Mouse (Mus musculus) macrophage (primary cell): Measurements from ENCODE around the gene Zbbx. TPM values are rescaled to one million over a fixed set of nuclear protein-coding genes. Genes with fewer than 3 reads are reported as not detected.

Experiments used
- H3K27ac ChIP-seq: fragments of 350-480 bp; formaldehyde crosslinking; 2 replicates; pipeline ENCODE4 v1.9.0; 2021
- H3K36me3 ChIP-seq: fragments of 350-480 bp; formaldehyde crosslinking; 2 replicates; pipeline ENCODE4 v1.9.0; 2021; ENCODE audit errors: inconsistent target
- H3K4me3 ChIP-seq: fragments of 350-480 bp; formaldehyde crosslinking; 2 replicates; pipeline ENCODE4 v1.9.0; 2021; ENCODE audit errors: inconsistent target
- H3K79me2 ChIP-seq: fragments of 350-480 bp; formaldehyde crosslinking; 2 replicates; pipeline ENCODE4 v1.9.0; 2021; ENCODE audit errors: inconsistent target
- WGBS: methylation state at CpG from one replicate; pipeline ENCODE4 v1.1.7; 2026; ENCODE audit warnings: inconsistent platforms; ENCODE audit not compliant: missing documents; 5-methylcytosine and 5-hydroxymethylcytosine counted together
- polyA plus RNA-seq: library from polyadenylated mRNA; stranded (reverse); fragments of 250-400 nt; gene quantifications from 3 replicates; pipeline ENCODE4 v1.2.4, GENCODE M21; 2018; ENCODE audit warnings: inconsistent platforms
- total RNA-seq, 78 experiments: library from RNA; depleted of rRNA; stranded (reverse); fragments of 250-400 nt; gene quantifications; 1 replicate in 9 of 78; 2 replicates in 24 of 78; 3 replicates in 43 of 78; 4 replicates in 2 of 78; pipeline ENCODE4 v1.2.4; 2018; ENCODE audit warnings: inconsistent platforms in 56 of 78

Gene Zbbx
- not detected for total RNA-seq (2018; cell fraction: chromatin; rRNA removed)
- total RNA-seq (2018; cell fraction: cytosol; rRNA removed), result not detected
- total RNA-seq (2018; cell fraction: nucleus; rRNA removed), result not detected
- not detected in 3 replicates for polyA plus RNA-seq

DNA sequence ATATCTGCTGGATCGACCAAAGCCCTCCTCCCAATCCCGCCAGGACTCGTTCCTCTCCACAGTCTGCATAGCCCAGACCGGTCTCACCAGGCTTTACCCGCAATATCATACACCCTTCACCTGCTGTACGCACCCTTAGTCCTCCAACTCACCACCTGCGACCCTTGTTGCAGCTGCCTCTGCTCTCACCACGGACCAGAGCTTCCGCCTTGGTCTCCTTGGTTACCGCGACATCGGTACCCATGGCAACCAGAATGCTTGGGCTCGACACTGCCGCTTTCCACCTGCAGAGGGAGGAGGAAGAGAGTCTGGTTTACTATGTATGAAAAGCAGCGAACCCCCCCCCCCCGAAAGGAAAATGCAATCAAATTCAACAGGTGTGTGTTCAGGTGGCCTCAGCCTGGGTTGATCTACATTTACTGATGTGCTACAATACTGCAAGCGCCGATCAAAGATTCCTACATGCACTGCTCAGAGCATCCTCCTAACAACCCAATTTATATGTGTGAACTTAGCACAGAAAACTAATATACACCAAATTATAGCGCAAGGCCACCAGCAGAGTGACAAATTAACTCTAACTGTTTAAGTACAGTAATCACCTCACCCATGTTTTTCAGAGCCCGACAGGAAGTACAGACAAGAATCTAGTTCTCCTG lies at the start of gene Zbbx:
Gene Zbbx, minus strand, starts transcription at position 197 of the 659 bp plus-strand sequence.
- 19% methylated on average over 20 of the region's 20 CpGs for WGBS
- no peaks in the 10 kb centered on the region for H3K36me3 ChIP-seq
- no peaks in the 10 kb centered on the region for H3K79me2 ChIP-seq
- no peak within 1 kb of the TSS for H3K4me3 ChIP-seq
- H3K27ac ChIP-seq, result no peak within 1 kb of the TSS

DNA sequence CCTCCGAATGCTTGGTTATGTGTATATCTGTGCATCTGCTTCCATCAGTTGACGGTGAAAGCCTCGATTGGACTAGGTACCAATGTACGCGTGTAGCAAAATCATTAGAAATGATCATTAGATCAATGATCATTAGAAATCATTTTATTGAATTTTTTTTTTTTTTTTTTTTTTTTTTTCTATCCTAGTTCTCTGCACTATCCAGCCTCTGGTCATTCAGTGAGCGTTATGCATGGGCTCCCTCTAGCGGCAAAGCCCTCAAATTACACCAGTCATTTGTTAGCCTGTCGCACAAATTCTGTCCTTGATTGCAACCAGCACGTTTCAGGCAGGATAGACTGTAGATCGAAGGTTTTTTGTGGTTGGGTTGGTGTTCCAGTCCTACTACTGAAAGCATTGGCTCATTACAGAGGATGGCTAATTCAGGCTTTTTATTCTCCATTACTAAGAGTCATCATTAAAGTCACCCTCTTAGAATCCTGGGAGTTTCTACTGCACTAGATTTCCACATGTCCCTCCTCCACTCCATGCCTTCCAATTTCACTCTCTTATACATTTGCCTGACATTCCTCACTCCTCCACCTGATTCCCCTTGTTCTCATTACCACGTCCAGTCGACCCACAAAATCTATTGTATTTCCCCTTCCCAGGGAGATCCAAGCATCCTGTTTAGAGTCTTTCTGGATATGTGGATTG lies 38.1 kb upstream of the Zbbx start:
- Histone ChIP-seq H3K79me2 (no peaks in the 10 kb centered on the region), H3K4me3 (no peak overlapping the region), H3K36me3 (no peaks in the 10 kb centered on the region), H3K27ac (no peak overlapping the region)
- 38% methylated on average over 11 of the region's 12 CpGs for WGBS

DNA sequence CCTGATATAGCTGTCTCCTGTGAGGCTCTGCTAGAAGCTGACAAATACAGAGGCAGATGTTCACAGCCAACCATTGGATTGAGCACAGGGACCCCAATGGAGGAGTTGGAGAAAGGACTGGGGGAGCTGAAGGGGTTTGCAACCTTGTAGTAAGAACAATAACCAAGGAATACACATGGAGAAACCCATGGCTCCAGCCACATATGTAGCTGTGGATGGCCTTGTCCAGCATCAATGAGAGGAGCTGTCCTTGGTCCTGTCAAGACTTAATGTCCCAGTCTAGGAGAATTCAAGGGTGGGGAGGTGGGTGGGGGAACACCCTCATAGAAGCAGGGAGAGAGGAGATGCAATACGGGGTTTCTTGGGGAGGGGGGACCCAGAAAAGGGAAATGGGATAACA lies 17.8 kb upstream of the Zbbx start:
- Histone ChIP-seq H3K79me2 (no peaks in the 10 kb centered on the region), H3K27ac (no peak overlapping the region), H3K36me3 (no peaks in the 10 kb centered on the region), H3K4me3 (no peak overlapping the region)
- WGBS, result 60% methylated on average over 1 of the region's 1 CpGs

DNA sequence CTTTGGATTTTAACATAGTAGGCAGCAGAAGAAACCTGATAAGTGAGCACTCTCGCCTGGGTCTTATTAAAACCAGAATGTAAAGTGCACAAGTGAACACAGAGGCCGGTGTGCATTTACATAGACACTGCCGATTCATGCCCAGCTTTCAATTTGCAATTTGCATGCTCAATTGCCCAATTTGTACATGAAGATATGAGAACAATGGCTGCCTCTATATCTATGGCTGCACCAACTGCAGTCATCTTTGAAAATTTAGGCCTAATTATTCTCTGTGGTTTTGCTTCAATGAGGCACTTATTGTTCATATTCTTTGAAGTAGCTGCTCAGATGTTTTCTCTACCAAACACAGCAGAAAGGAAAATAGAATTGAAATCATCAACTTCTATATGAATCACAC lies 23.0 kb downstream of the Zbbx start:
- 93% methylated on average over 3 of the region's 3 CpGs for WGBS
- no peaks in the 10 kb centered on the region for H3K79me2 ChIP-seq
- H3K36me3 ChIP-seq, result no peaks in the 10 kb centered on the region
- H3K4me3 ChIP-seq, result no peak overlapping the region
- no peak overlapping the region for H3K27ac ChIP-seq

DNA sequence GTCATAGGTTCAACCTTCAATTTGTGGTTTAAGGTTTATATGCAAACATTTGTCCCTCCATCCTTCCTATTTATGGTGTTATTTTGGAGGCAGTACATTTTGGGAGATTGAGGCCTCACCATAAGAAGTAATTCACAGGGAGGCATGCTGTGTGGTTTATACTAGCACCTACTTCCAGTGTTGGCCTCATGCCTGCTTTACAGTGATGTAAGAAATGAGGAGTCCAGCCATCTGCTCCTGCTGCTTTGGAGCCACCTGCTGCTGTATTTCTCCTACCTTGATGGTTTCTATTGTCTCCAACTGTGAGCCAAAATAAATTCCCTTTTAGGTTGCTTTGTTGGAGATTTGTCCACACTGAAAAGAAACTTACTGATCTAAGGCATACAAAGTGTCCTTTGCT lies 60.0 kb downstream of the Zbbx start:
- no peaks in the 10 kb centered on the region for H3K79me2 ChIP-seq
- no peaks in the 10 kb centered on the region for H3K36me3 ChIP-seq
- no peak overlapping the region for H3K4me3 ChIP-seq
- H3K27ac ChIP-seq, result no peak overlapping the region

DNA sequence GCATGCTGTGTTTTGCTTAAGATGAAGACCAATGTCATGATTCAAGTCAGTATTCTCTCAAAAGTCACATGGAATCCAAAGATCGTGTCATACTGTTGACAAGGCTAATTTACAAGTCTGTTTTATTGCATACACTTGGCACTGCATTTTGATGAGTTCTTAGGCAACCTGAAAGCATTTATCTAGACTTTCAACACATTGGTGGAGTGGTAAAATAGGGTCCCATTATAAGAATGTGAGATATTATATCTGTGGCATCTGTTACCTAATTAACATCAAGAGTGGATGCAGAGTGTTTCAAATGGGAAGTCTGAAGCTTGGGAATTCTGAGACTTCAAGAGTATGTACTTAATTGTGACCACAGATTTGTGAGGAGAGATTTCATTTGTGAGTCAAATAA lies 79.1 kb downstream of the Zbbx start:
- Histone ChIP-seq H3K4me3 (no peak overlapping the region), H3K36me3 (no peaks in the 10 kb centered on the region), H3K79me2 (no peaks in the 10 kb centered on the region), H3K27ac (no peak overlapping the region)
- 82% methylated on average over 1 of the region's 1 CpGs for WGBS

DNA sequence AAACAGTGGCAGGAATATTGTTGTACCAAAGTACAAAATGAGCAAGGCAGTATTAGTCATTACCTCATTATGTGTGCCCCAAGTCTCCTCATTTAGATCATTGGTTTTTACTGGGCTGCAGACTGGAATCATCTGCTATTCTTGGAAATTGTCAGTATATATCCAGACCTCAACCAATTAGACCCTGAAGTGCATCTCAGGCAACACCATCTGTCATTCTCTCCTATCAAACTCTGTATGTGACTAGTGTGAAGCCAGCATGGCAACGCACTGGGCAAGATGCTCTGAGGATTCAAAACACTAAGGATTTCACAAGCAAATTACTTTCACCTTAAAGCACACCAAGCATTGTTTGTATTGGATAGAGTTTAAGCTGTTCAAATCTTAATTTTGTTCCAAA lies 85.9 kb downstream of the Zbbx start:
- Histone ChIP-seq H3K79me2 (no peaks in the 10 kb centered on the region), H3K27ac (no peak overlapping the region), H3K36me3 (no peaks in the 10 kb centered on the region), H3K4me3 (no peak overlapping the region)
- WGBS, result 100% methylated on average over 1 of the region's 1 CpGs

DNA sequence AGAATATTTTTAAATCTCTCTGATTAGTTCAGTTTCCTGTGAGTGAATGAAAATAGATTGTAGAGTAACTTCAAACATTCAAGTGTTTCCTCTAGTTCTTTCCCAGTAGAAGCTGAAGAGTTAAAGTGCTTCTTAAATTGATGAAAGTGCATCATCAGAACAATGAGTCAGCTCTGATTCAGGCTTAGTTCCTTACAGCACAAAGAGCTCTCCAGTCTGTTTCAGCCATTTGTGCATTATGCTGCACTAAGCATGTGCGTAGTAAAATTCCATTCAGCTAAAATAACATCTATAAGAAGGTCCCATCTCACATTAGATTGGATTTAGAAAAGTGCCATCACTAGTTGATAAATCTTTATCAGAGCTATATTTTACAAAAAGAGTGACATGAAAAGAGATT lies 155.1 kb downstream of the Zbbx start:
- 91% methylated on average over 1 of the region's 1 CpGs for WGBS
- H3K79me2 ChIP-seq, result no peaks in the 10 kb centered on the region
- H3K4me3 ChIP-seq, result no peak overlapping the region
- no peaks in the 10 kb centered on the region for H3K36me3 ChIP-seq
- no peak overlapping the region for H3K27ac ChIP-seq

Other genes starting within 250 kb of the Zbbx start
- not detected in 3 replicates for gene Serpini2, start 105.0 kb upstream of the Zbbx start, polyA plus RNA-seq